Mouse (Mus musculus) forebrain, embryonic 11.5 days (tissue): Measurements from ENCODE around the gene Cd274. TPM values are rescaled to one million over a fixed set of nuclear protein-coding genes. Genes with fewer than 3 reads are reported as not detected.
"Not testable (repeated sequence)": the region's sequence is repeated elsewhere in the genome, so short reads cannot be mapped to it uniquely, and the experiment has no call there.

Experiments used
- ATAC-seq: fragments of 200-750 bp; cut with Nextera tagmentation; replicated peaks from 2 replicates; pipeline ENCODE4 v1.8.0; 2017; ENCODE audit warnings: moderate TSS enrichment; ENCODE audit not compliant: low FRiP score
- DNase-seq: peaks from one replicate; pipeline ENCODE4 v3.0.0-alpha.2; 2017; ENCODE audit warnings: low spot score
- H3K27ac ChIP-seq: fragments of 300-500 bp; sonication (generic); 2 replicates; pipeline ENCODE4 v1.5.1; 2014; ENCODE audit warnings: low read depth, low read length
- H3K27me3 ChIP-seq: fragments of 300-500 bp; sonication (generic); 2 replicates; pipeline ENCODE4 v1.6.1; 2014; ENCODE audit warnings: mild to moderate bottlenecking, low read length, mixed read lengths; ENCODE audit not compliant: control insufficient read depth, insufficient read depth
- H3K36me3 ChIP-seq: fragments of 300-500 bp; sonication (generic); 2 replicates; pipeline ENCODE4 v1.6.1; 2014; ENCODE audit warnings: mild to moderate bottlenecking, low read length, moderate library complexity, mixed read lengths; ENCODE audit not compliant: control insufficient read depth, insufficient read depth
- H3K4me1 ChIP-seq: fragments of 300-500 bp; sonication (generic); replicated peaks from 2 replicates; pipeline ENCODE4 v1.6.1; 2014; ENCODE audit warnings: low read length, mixed read lengths; ENCODE audit not compliant: control insufficient read depth, insufficient read depth
- H3K4me2 ChIP-seq: fragments of 300-500 bp; sonication (generic); 2 replicates; pipeline ENCODE4 v1.6.1; 2014; ENCODE audit warnings: low read depth, mild to moderate bottlenecking, low read length, moderate library complexity, mixed read lengths; ENCODE audit not compliant: severe bottlenecking
- H3K4me3 ChIP-seq: fragments of 300-500 bp; sonication (generic); 2 replicates; pipeline ENCODE4 v1.5.1; 2014; ENCODE audit warnings: low read depth, low read length
- H3K9ac ChIP-seq: fragments of 300-500 bp; sonication (generic); 2 replicates; pipeline ENCODE4 v1.6.1; 2014; ENCODE audit warnings: low read length
- H3K9me3 ChIP-seq: fragments of 300-500 bp; sonication (generic); 2 replicates; pipeline ENCODE4 v1.6.1; 2016; ENCODE audit warnings: low read length, mixed read lengths; ENCODE audit not compliant: control insufficient read depth
- WGBS: fragments of 180-500 bp; shearing (Covaris S2); extraction: QIAGEN DNeasy Blood & Tissue Kit; methylation state at CpG from one replicate; pipeline ENCODE4 v1.1.7; 2014; 5-methylcytosine and 5-hydroxymethylcytosine counted together
- polyA plus RNA-seq: library from polyadenylated mRNA; unstranded; fragments of >200 nt; fragmentation: Nextera tagmentation; extraction: Ambion mirVana; gene quantifications from 2 replicates; pipeline ENCODE4 v1.2.1, GENCODE M21; 2014

Gene Cd274
- polyA plus RNA-seq, 1 experiment from 2014 or later, result 0.23 TPM

DNA sequence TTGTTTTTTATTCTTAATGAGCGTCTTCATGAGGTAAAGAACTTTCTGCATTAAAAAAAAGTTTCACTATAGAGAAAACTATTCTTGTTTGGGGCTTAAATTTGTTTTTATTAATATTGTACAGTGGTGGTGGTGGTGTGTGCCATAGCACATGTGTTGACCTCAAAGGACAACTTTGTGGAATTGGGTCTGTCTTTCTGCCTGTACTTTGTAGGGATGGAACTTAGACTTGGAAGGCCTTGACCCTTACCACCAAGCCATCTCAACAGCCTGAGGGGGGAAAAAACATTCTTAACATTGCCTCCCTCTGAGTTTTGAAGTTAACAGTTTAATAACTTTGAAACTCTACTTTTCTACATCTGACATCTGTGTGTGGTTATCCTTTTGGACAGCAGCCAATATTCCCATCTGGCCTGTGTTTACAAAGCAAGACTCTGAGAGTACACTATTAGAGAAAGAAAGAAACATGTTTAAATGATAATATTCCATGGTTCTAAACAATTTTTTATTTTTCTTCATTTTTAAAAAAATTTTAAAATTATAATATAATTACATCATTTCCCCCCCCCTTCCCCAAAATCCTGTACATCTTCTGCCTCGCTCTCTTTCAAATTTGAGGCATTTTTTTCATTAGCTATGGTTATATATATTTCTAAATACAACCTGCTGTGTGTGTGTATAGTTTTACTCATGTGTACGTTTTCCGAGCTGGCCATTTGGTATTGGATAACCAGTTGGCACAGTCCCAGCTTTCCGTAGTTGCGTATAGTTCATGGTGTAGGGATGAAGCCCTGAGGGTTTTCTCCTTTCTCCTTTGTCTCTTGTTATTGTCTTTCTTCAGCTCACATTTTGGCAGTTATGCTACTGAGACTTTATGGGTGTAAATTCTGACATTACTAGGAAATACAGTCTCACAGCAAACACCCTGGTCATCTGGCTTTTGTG lies 45.5 kb downstream of the Cd274 start:
- Histone ChIP-seq H3K4me1 (no peaks in the 10 kb centered on the region), H3K9me3 (no peaks in the 10 kb centered on the region), H3K36me3 (no peaks in the 10 kb centered on the region), H3K4me3 (no peak overlapping the region), H3K4me2 (no peak overlapping the region), H3K27me3 (no peaks in the 10 kb centered on the region), H3K27ac (no peak overlapping the region), H3K9ac (no peak overlapping the region)
- WGBS, result 76% methylated on average over 6 of the region's 6 CpGs
- ATAC-seq, result no peak
- no peak for DNase-seq

- H3K4me1 ChIP-seq, result no peaks in the 10 kb centered on the region
- H3K4me2 ChIP-seq, result no peak overlapping the region
- H3K27me3 ChIP-seq, result no peaks in the 10 kb centered on the region
- no peaks in the 10 kb centered on the region for H3K9me3 ChIP-seq
- H3K9ac ChIP-seq, result no peak overlapping the region
- 84% methylated on average over 3 of the region's 3 CpGs for WGBS
- H3K27ac ChIP-seq, result no peak overlapping the region
- no peak overlapping the region for H3K4me3 ChIP-seq
- ATAC-seq (no peak), DNase-seq (no peak)
- H3K36me3 ChIP-seq, result no peaks in the 10 kb centered on the region
Observed at GRCm38 (mm10) chr19:29414513-29414912, 47.3 kb downstream of the Cd274 start.

- H3K4me3 ChIP-seq, DNase-seq, H3K9me3 ChIP-seq, H3K27me3 ChIP-seq, H3K4me2 ChIP-seq, H3K27ac ChIP-seq, ATAC-seq, H3K36me3 ChIP-seq, H3K4me1 ChIP-seq, H3K9ac ChIP-seq: not testable (repeated sequence)
Observed at GRCm38 (mm10) chr19:29414917-29415316, 47.7 kb downstream of the Cd274 start.

DNA sequence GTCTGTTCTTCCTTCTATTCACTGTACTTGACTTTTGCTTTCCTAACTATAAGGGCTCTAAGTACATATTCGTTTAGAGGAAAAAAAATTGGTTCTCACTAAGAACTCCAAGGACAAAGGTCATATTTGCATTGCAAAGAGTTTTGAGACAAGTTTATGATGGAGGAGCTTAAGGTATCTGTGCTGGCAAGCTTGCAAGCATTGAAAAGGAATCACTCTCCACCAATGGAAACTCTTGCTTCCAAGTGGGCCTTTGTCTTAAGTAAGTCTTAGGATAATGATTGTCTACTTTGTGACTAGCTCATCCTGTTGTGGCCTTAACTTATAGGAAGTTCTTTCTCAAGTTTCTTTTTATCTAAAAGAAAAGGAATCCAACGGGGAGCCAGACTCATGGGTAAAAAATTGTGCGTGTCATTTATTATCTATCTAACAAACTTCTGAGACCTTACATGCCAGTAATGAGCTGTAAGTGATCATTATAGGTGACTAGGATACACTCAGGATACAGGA lies 49.2 kb downstream of the Cd274 start:
- Histone ChIP-seq H3K4me1 (no peaks in the 10 kb centered on the region), H3K27me3 (no peaks in the 10 kb centered on the region), H3K27ac (no peak overlapping the region), H3K9ac (no peak overlapping the region), H3K36me3 (no peaks in the 10 kb centered on the region), H3K4me3 (no peak overlapping the region), H3K4me2 (no peak overlapping the region), H3K9me3 (no peaks in the 10 kb centered on the region)
- 79% methylated on average over 3 of the region's 3 CpGs for WGBS
- ATAC-seq (no peak), DNase-seq (no peak)

GRCm38 (mm10) chr19:29417188-29417587 lies 49.9 kb downstream of the Cd274 start:
- Histone ChIP-seq H3K4me3 (no peak overlapping the region), H3K27ac (no peak overlapping the region), H3K9me3 (no peaks in the 10 kb centered on the region), H3K9ac (no peak overlapping the region), H3K27me3 (no peaks in the 10 kb centered on the region), H3K4me2 (no peak overlapping the region), H3K4me1 (no peaks in the 10 kb centered on the region), H3K36me3 (no peaks in the 10 kb centered on the region)
- ATAC-seq (no peak), DNase-seq (no peak)
- WGBS, result 61% methylated on average over 2 of the region's 2 CpGs

GRCm38 (mm10) chr19:29417894-29418293 lies 50.6 kb downstream of the Cd274 start:
- no peak for ATAC-seq
- WGBS, result 85% methylated on average over 2 of the region's 2 CpGs
- no peaks in the 10 kb centered on the region for H3K9me3 ChIP-seq

GRCm38 (mm10) chr19:29418661-29419115 lies 51.4 kb downstream of the Cd274 start:
- WGBS, result 56% methylated on average over 9 of the region's 9 CpGs
- Histone ChIP-seq H3K27ac (no peak overlapping the region), H3K4me1 (no peaks in the 10 kb centered on the region), H3K27me3 (no peaks in the 10 kb centered on the region), H3K9me3 (no peaks in the 10 kb centered on the region), H3K9ac (no peak overlapping the region), H3K4me2 (no peak overlapping the region), H3K4me3 (no peak overlapping the region), H3K36me3 (no peaks in the 10 kb centered on the region)
- DNase-seq (no peak), ATAC-seq (no peak)

More at GRCm38 (mm10) chr19:29417894-29418293, 50.6 kb downstream of the Cd274 start:
- Histone ChIP-seq H3K9ac (no peak overlapping the region), H3K4me1 (no peaks in the 10 kb centered on the region), H3K27me3 (no peaks in the 10 kb centered on the region), H3K36me3 (no peaks in the 10 kb centered on the region), H3K27ac (no peak overlapping the region), H3K4me3 (no peak overlapping the region), H3K4me2 (no peak overlapping the region)
- DNase-seq, result no peak

DNA sequence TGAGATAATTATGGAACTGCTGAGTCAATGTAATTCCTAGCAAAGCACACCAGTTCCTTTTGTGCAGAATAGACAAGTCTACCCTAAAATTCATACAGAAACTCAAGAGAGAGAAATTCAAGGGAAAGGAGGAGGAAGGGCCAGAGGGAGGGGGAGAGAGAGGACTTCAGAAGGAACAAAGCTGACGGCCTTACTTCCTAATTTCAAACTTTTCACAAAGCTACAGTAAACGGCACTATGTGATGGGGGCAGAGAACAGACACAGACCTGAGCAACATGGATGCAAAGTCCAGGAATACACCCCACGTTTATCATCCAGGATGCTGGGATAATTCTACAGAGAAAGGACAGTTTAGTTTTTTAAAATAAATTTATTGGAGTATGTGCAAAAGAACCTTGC lies 52.3 kb downstream of the Cd274 start:
- no peak overlapping the region for H3K27ac ChIP-seq
- no peaks in the 10 kb centered on the region for H3K27me3 ChIP-seq
- no peak for ATAC-seq
- H3K4me1 ChIP-seq, result no peaks in the 10 kb centered on the region
- no peak overlapping the region for H3K9ac ChIP-seq
- 79% methylated on average over 3 of the region's 3 CpGs for WGBS
- no peaks in the 10 kb centered on the region for H3K9me3 ChIP-seq
- H3K4me3 ChIP-seq, result no peak overlapping the region
- no peak overlapping the region for H3K4me2 ChIP-seq
- no peaks in the 10 kb centered on the region for H3K36me3 ChIP-seq
- DNase-seq, result no peak

DNA sequence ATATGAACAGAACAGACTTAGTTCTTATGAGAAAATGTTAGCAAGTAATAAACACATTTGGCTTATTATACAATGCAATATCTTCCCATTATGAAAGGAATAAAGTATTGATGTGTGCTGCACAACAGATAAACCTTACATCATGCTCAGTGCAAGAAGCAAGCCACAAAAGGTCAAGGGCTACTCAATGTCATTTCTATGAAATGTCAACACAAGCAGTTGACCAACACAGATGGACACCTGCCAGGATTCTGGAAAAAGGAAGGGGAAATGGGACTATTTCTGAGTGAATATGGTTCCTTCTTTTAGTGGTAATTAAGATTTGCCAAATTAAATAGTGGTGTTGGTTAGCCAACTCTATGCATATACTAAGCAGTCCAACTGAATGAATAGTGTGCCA lies 52.7 kb downstream of the Cd274 start:
- Histone ChIP-seq H3K36me3 (no peaks in the 10 kb centered on the region), H3K9me3 (no peaks in the 10 kb centered on the region), H3K27ac (no peak overlapping the region), H3K27me3 (no peaks in the 10 kb centered on the region), H3K4me3 (no peak overlapping the region), H3K9ac (no peak overlapping the region), H3K4me2 (no peak overlapping the region), H3K4me1 (no peaks in the 10 kb centered on the region)
- ATAC-seq (no peak), DNase-seq (no peak)
